Mouse (Mus musculus): ENCODE data around the gene Creg2. TPM values are rescaled to one million over a fixed set of nuclear protein-coding genes. Genes with fewer than 3 reads are reported as not detected.

The Creg2 gene
- polyA plus RNA-seq, 1 experiment from 2014 or later: 0.06 TPM

DNA sequence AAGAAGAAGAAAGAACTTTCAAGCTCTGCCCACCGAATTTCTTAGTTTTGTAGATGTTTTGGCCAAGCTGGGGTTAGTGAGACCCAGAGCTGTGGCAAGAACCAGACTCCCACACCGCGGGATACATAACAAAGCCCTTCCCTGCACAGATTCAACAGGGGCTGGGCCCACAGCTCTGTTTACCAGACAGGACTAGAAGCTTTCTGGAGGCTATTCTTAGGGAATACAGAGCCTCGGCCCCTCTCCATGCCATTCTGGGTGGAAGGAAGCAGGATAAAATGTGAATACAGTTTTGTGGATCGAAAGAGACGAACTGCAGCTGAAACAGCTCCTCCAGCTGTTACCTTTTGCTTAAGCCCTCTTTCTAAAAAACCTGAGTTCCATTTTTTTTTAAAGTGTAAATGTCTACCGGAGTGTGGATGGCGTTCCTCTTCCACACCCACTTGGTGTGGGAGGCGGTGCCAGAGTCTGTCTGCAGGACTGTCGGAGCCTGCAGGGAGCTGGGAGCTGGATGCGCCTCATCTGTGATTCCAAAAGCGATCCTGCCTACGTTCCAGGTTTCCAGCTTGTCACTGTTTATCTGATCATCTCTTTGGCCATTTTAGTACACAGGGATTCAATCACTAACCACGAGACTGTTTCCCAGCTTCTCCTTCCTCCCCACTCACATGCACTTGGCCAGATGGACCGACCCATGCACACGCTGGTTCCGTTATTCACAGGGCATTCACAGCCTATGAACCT is 1.4 kb downstream of the Creg2 start:
- no peaks in the 10 kb centered on the region for H3K36me3 ChIP-seq
- no peak for ATAC-seq (ENCODE audit: borderline replicate concordance, extremely low read depth, low FRiP score, low TSS enrichment)
- H3K4me1 ChIP-seq: peaks cover 13% of the 10 kb centered on the region
- H3K4me2 ChIP-seq: peak overlapping the region; percentile 91
- peaks cover 55% of the 10 kb centered on the region for H3K27me3 ChIP-seq
- H3K9ac ChIP-seq: no peak overlapping the region
- no peaks in the 10 kb centered on the region for H3K9me3 ChIP-seq
- H3K27ac ChIP-seq: no peak overlapping the region
- H3K4me3 ChIP-seq: peak overlapping the region; percentile 45
- 20% methylated on average over 17 of the region's 17 CpGs for WGBS

- WGBS: 79% methylated on average over 7 of the region's 7 CpGs
- H3K4me3 ChIP-seq: no peak overlapping the region
Observed at GRCm38 (mm10) chr1:39648584-39648983, 2.7 kb downstream of the Creg2 start.

GRCm38 (mm10) chr1:39645905-39646759 is 5.1 kb downstream of the Creg2 start:
- Histone ChIP-seq H3K27ac (no peak overlapping the region), H3K27me3 (peaks cover 31% of the 10 kb centered on the region), H3K36me3 (no peaks in the 10 kb centered on the region), H3K9ac (no peak overlapping the region), H3K4me1 (peaks cover 11% of the 10 kb centered on the region), H3K9me3 (no peaks in the 10 kb centered on the region), H3K4me2 (no peak overlapping the region), H3K4me3 (no peak overlapping the region)
- WGBS: 47% methylated on average over 8 of the region's 8 CpGs
- no peak for ATAC-seq (ENCODE audit: borderline replicate concordance, extremely low read depth, low FRiP score, low TSS enrichment)

More at GRCm38 (mm10) chr1:39648584-39648983, 2.7 kb downstream of the Creg2 start:
- no peak overlapping the region for H3K4me2 ChIP-seq
- peaks cover 13% of the 10 kb centered on the region for H3K4me1 ChIP-seq
- H3K27ac ChIP-seq: no peak overlapping the region
- H3K9ac ChIP-seq: no peak overlapping the region
- H3K9me3 ChIP-seq: no peaks in the 10 kb centered on the region
- no peak for ATAC-seq (ENCODE audit: borderline replicate concordance, extremely low read depth, low FRiP score, low TSS enrichment)
- H3K36me3 ChIP-seq: no peaks in the 10 kb centered on the region
- peaks cover 55% of the 10 kb centered on the region for H3K27me3 ChIP-seq

DNA sequence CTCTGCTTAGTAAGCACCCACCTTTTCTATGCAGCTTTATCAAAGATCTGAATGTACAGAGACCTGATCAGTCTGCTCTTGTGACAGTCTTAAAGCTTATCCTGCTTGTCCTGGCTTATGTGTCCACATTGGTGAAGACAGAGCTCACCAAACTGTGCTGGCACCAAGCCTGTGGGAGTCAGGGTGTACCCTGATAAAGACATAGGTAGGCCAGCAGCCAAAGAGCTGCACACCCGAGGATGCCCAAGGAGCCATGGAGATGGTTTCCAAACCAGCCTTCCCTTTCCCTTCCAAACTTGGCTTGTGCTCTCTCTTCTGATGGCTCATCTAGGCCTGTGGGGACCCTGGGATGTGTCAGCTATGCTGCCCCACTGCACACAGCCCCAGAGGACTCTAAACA is 6.9 kb downstream of the Creg2 start:
- H3K4me2 ChIP-seq: no peak overlapping the region
- no peaks in the 10 kb centered on the region for H3K9me3 ChIP-seq
- 41% methylated on average over 1 of the region's 1 CpGs for WGBS
- H3K4me3 ChIP-seq: no peak overlapping the region
- no peak overlapping the region for H3K9ac ChIP-seq
- H3K27ac ChIP-seq: no peak overlapping the region
- ATAC-seq (ENCODE audit: borderline replicate concordance, extremely low read depth, low FRiP score, low TSS enrichment): no peak
- no peaks in the 10 kb centered on the region for H3K4me1 ChIP-seq
- H3K36me3 ChIP-seq: no peaks in the 10 kb centered on the region
- H3K27me3 ChIP-seq: peaks cover 15% of the 10 kb centered on the region; the same call in 1 of the 2 replicates

- Histone ChIP-seq H3K9me3 (no peaks in the 10 kb centered on the region), H3K27me3 (no peaks in the 10 kb centered on the region), H3K9ac (no peak overlapping the region), H3K4me1 (no peaks in the 10 kb centered on the region), H3K36me3 (no peaks in the 10 kb centered on the region), H3K4me3 (no peak overlapping the region), H3K27ac (no peak overlapping the region), H3K4me2 (no peak overlapping the region)
- ATAC-seq (ENCODE audit: borderline replicate concordance, extremely low read depth, low FRiP score, low TSS enrichment): no peak
- 83% methylated on average over 7 of the region's 7 CpGs for WGBS
Observed at GRCm38 (mm10) chr1:39641667-39642066, 9.6 kb downstream of the Creg2 start.

- ATAC-seq (ENCODE audit: borderline replicate concordance, extremely low read depth, low FRiP score, low TSS enrichment): no peak
- H3K27ac ChIP-seq: no peak overlapping the region
- no peaks in the 10 kb centered on the region for H3K36me3 ChIP-seq
- WGBS: 57% methylated on average over 8 of the region's 8 CpGs
- no peak overlapping the region for H3K4me3 ChIP-seq
- no peak overlapping the region for H3K9ac ChIP-seq
- no peak overlapping the region for H3K4me2 ChIP-seq
- no peaks in the 10 kb centered on the region for H3K4me1 ChIP-seq
- H3K9me3 ChIP-seq: no peaks in the 10 kb centered on the region
- no peaks in the 10 kb centered on the region; the same call in 1 of the 2 replicates for H3K27me3 ChIP-seq
Observed at GRCm38 (mm10) chr1:39637139-39637538, 14.1 kb downstream of the Creg2 start.

- Histone ChIP-seq H3K36me3 (no peaks in the 10 kb centered on the region), H3K9ac (no peak overlapping the region), H3K9me3 (no peaks in the 10 kb centered on the region), H3K4me2 (no peak overlapping the region), H3K27ac (no peak overlapping the region), H3K4me3 (no peak overlapping the region), H3K4me1 (no peaks in the 10 kb centered on the region), H3K27me3 (no peaks in the 10 kb centered on the region; the same call in 1 of the 2 replicates)
- WGBS: 2% methylated on average over 5 of the region's 5 CpGs
- ATAC-seq (ENCODE audit: borderline replicate concordance, extremely low read depth, low FRiP score, low TSS enrichment): peak; percentile 39; the same call in 1 of the 2 replicates
Observed at GRCm38 (mm10) chr1:39636660-39637059, 14.6 kb downstream of the Creg2 start.

DNA sequence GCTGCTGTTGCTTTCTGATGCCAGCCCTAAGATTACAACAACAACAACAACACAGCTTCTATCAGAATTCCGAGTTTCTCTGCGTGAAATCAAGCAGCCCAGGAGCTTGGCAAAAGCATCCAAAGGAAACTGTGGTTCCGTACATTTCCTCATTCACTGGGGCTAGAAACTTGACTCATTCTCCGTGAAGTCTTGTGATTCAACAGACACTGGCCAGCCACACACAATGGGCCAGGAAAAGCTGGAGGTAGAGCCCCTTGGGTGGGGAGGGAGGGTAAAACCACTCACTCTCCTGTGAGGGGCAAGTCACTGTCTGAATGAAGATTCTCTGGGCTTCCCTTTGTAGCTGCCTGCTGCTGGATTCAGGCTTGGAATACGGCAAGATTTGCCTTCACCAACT is 15.1 kb downstream of the Creg2 start:
- no peak overlapping the region for H3K27ac ChIP-seq
- no peaks in the 10 kb centered on the region for H3K9me3 ChIP-seq
- H3K9ac ChIP-seq: no peak overlapping the region
- no peak overlapping the region for H3K4me2 ChIP-seq
- no peak overlapping the region for H3K4me3 ChIP-seq
- no peak for ATAC-seq (ENCODE audit: borderline replicate concordance, extremely low read depth, low FRiP score, low TSS enrichment)
- 36% methylated on average over 5 of the region's 5 CpGs for WGBS
- H3K27me3 ChIP-seq: no peaks in the 10 kb centered on the region; the same call in 1 of the 2 replicates
- no peaks in the 10 kb centered on the region for H3K36me3 ChIP-seq
- no peaks in the 10 kb centered on the region for H3K4me1 ChIP-seq

- WGBS: 71% methylated on average over 9 of the region's 9 CpGs
- H3K9ac ChIP-seq: no peak overlapping the region
- no peak overlapping the region for H3K4me2 ChIP-seq
- H3K27ac ChIP-seq: no peak overlapping the region
- H3K4me3 ChIP-seq: no peak overlapping the region
- no peaks in the 10 kb centered on the region for H3K4me1 ChIP-seq
- no peaks in the 10 kb centered on the region for H3K9me3 ChIP-seq
- no peaks in the 10 kb centered on the region for H3K27me3 ChIP-seq
- no peak for ATAC-seq (ENCODE audit: borderline replicate concordance, extremely low read depth, low FRiP score, low TSS enrichment)
- H3K36me3 ChIP-seq: no peaks in the 10 kb centered on the region
Observed at GRCm38 (mm10) chr1:39628606-39629005, 22.7 kb downstream of the Creg2 start.

GRCm38 (mm10) chr1:39625491-39625890 is 25.8 kb downstream of the Creg2 start:
- Histone ChIP-seq H3K4me1 (no peaks in the 10 kb centered on the region), H3K36me3 (no peaks in the 10 kb centered on the region), H3K4me3 (no peak overlapping the region), H3K9ac (no peak overlapping the region), H3K27ac (no peak overlapping the region), H3K27me3 (no peaks in the 10 kb centered on the region), H3K4me2 (no peak overlapping the region), H3K9me3 (no peaks in the 10 kb centered on the region)
- no peak for ATAC-seq (ENCODE audit: borderline replicate concordance, extremely low read depth, low FRiP score, low TSS enrichment)
- WGBS: 38% methylated on average over 3 of the region's 3 CpGs

DNA sequence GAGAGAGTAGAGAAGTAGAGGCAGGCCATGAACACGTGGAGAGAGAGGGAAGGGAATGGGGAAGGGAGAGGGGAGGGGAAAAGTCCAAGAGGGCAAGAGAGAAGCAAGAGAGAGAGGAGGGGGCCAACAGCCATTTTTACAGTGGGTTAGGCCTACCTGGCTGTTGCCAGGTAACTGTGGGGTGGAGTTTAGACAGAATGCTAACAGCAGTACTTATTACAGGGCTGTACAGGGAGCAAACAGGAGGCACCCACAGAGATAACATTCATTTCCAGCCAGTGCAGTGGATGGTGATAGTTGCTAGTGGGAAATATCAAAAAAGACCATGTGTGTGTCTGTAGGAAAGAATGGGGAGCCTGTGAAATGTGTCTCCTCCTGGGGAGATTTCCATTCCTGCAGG is 27.5 kb downstream of the Creg2 start:
- Histone ChIP-seq H3K27ac (no peak overlapping the region), H3K9ac (no peak overlapping the region), H3K27me3 (no peaks in the 10 kb centered on the region), H3K4me2 (no peak overlapping the region), H3K9me3 (no peaks in the 10 kb centered on the region), H3K4me3 (no peak overlapping the region), H3K36me3 (no peaks in the 10 kb centered on the region), H3K4me1 (no peaks in the 10 kb centered on the region)
- WGBS: 47% methylated on average over 1 of the region's 1 CpGs
- no peak for ATAC-seq (ENCODE audit: borderline replicate concordance, extremely low read depth, low FRiP score, low TSS enrichment)

- no peak for ATAC-seq (ENCODE audit: borderline replicate concordance, extremely low read depth, low FRiP score, low TSS enrichment)
- no peaks in the 10 kb centered on the region for H3K27me3 ChIP-seq
- no peaks in the 10 kb centered on the region for H3K36me3 ChIP-seq
- no peaks in the 10 kb centered on the region for H3K9me3 ChIP-seq
- WGBS: 96% methylated on average over 5 of the region's 5 CpGs
- no peak overlapping the region for H3K9ac ChIP-seq
- H3K4me2 ChIP-seq: no peak overlapping the region
- no peaks in the 10 kb centered on the region for H3K4me1 ChIP-seq
- no peak overlapping the region for H3K4me3 ChIP-seq
- no peak overlapping the region for H3K27ac ChIP-seq
Observed at GRCm38 (mm10) chr1:39623106-39623505, 28.2 kb downstream of the Creg2 start.
